Mouse (Mus musculus) Patski (cell line): Measurements from ENCODE around the gene Lyzl6. TPM values are rescaled to one million over a fixed set of nuclear protein-coding genes. Genes with fewer than 3 reads are reported as not detected.
"Not testable (repeated sequence)": the region's sequence is repeated elsewhere in the genome, so short reads cannot be mapped to it uniquely, and the experiment has no call there.

Experiments
- ATAC-seq: fragments of 100-300 bp; one replicate; pipeline ENCODE4 v1.8.0; 2021
- CTCF ChIA-PET: fragments of 350-600 bp; sonication (Branson Sonifier 250); formaldehyde crosslinking; loops from one replicate; lab custom pipeline; 2022; ENCODE audit warnings: inconsistent platforms; lab: Charles Lee
- POLR2A ChIA-PET: fragments of 350-600 bp; sonication (Branson Sonifier 250); formaldehyde crosslinking; loops from one replicate; lab custom pipeline; 2022; ENCODE audit warnings: antibody characterized with exemption, inconsistent platforms; lab: Charles Lee
- DNase-seq: peaks from one replicate; pipeline ENCODE4 v3.0.0-alpha.2; 2011; ENCODE audit warnings: low read depth, low spot score
- H3K27me3 ChIP-seq: fragments of 371-371 bp; one replicate; pipeline ENCODE4 v1.5.1; 2021
- CTCF ChIP-seq: fragments of 100-300 bp; IDR thresholded peaks from one replicate; pipeline ENCODE4 v1.5.1; 2021
- in situ Hi-C: fragments of 300-500 bp; cut with MboI; formaldehyde crosslinking; loops from 3 replicates; pipeline ENCODE4 v1.11.1; 2018; ENCODE audit warnings: low pct_unique_long_range_greater_than_20kb, mixed read lengths
- polyA plus RNA-seq: library from polyadenylated mRNA; unstranded; gene quantifications from one replicate; pipeline ENCODE4 v1.2.3, GENCODE M21; 2021

Gene Lyzl6
- polyA plus RNA-seq, result not detected

- no peak for TF ChIP-seq CTCF
- H3K27me3 ChIP-seq, result peaks cover 46% of the 10 kb centered on the region
- in situ Hi-C loops, result no loop called here
- no peak for DNase-seq
- CTCF ChIA-PET, result interaction anchor here (0.8 to 2.6 kb wide), 12 partner anchors 10 to 277 kb away, joined by 3 to 14 read pairs (median 4); partner anchors contain the start of gene Rprml
- ATAC-seq, result no peak
- POLR2A ChIA-PET, result no interaction called here
These were observed at the start of gene Lyzl6 for GRCm38 (mm10) chr11:103638790-103639189. Gene Lyzl6, minus strand, starts transcription at chr11:103638890.

- ChIA-PET POLR2A (no interaction called here), CTCF (interaction anchor here (0.9 to 1.4 kb wide), 3 partner anchors 9 to 28 kb away, joined by 3 to 5 read pairs (median 3); partner anchors contain the start of gene Gosr2)
- no peak for ATAC-seq
- no peak for DNase-seq
- no peak for TF ChIP-seq CTCF
- H3K27me3 ChIP-seq, result no peaks in the 10 kb centered on the region
- in situ Hi-C loops, result loop anchor here (10.0 kb wide), 1 partner anchor 332 kb away; no protein-coding TSS in a partner anchor
These were observed 48.0 kb upstream of the Lyzl6 start for GRCm38 (mm10) chr11:103686706-103687105.

- peak; percentile 58 for ATAC-seq
- in situ Hi-C loops, result loop anchor here (10.0 kb wide), 1 partner anchor 330 kb away; no protein-coding TSS in a partner anchor
- ChIA-PET POLR2A (no interaction called here), CTCF (no interaction called here)
- DNase-seq, result no peak
- no peaks in the 10 kb centered on the region for H3K27me3 ChIP-seq
- TF ChIP-seq CTCF, result no peak
These were observed 46.6 kb upstream of the Lyzl6 start for GRCm38 (mm10) chr11:103685261-103685736.

GRCm38 (mm10) chr11:103683667-103684334 is 45.1 kb upstream of the Lyzl6 start:
- ChIA-PET CTCF (no interaction called here), POLR2A (no interaction called here)
- DNase-seq (no peak), ATAC-seq (peak; percentile 52)
- no peak for TF ChIP-seq CTCF
- no peaks in the 10 kb centered on the region for H3K27me3 ChIP-seq
- in situ Hi-C loops, result loop anchor here (10.0 kb wide), 1 partner anchor 329 kb away; no protein-coding TSS in a partner anchor

- ATAC-seq, DNase-seq, POLR2A ChIA-PET, H3K27me3 ChIP-seq: not testable (repeated sequence)
- CTCF ChIA-PET, result interaction anchor here (1.1 to 3.0 kb wide), 6 partner anchors 11 to 85 kb away, joined by 3 to 9 read pairs (median 6); partner anchors contain the start of gene Gosr2
- peak; percentile 61 for TF ChIP-seq CTCF
- in situ Hi-C loops, result loop anchor here (5.0 kb wide), 1 partner anchor 75 kb away; no protein-coding TSS in a partner anchor
These were observed 38.4 kb upstream of the Lyzl6 start for GRCm38 (mm10) chr11:103677042-103677441.

GRCm38 (mm10) chr11:103675556-103675955 is 36.9 kb upstream of the Lyzl6 start:
- CTCF ChIA-PET, result interaction anchor here (1.0 to 3.0 kb wide), 6 partner anchors 18 to 86 kb away, joined by 3 to 9 read pairs (median 4); no protein-coding TSS in a partner anchor

GRCm38 (mm10) chr11:103666907-103667426 is 28.3 kb upstream of the Lyzl6 start:
- POLR2A ChIA-PET, result interaction anchor here (0.8 kb wide), 1 partner anchor 25 kb away, joined by 3 read pairs; no protein-coding TSS in a partner anchor
- DNase-seq, result no peak
- in situ Hi-C loops, result no loop called here
- CTCF ChIA-PET, result no interaction called here
- peaks cover 37% of the 10 kb centered on the region for H3K27me3 ChIP-seq
- no peak for TF ChIP-seq CTCF
- no peak for ATAC-seq

More at GRCm38 (mm10) chr11:103675556-103675955, 36.9 kb upstream of the Lyzl6 start:
- peak; percentile 76 for TF ChIP-seq CTCF
- H3K27me3 ChIP-seq, result no peaks in the 10 kb centered on the region
- no peak for ATAC-seq
- POLR2A ChIA-PET, result no interaction called here
- in situ Hi-C loops, result loop anchor here (5.0 kb wide), 1 partner anchor 77 kb away; no protein-coding TSS in a partner anchor
- no peak for DNase-seq

GRCm38 (mm10) chr11:103666181-103666906 is 27.7 kb upstream of the Lyzl6 start:
- ATAC-seq, result no peak
- TF ChIP-seq CTCF, result no peak
- ChIA-PET CTCF (no interaction called here), POLR2A (interaction anchor here (0.8 kb wide), 1 partner anchor 26 kb away, joined by 3 read pairs; no protein-coding TSS in a partner anchor)
- in situ Hi-C loops, result no loop called here
- H3K27me3 ChIP-seq, result peaks cover 40% of the 10 kb centered on the region
- no peak for DNase-seq

GRCm38 (mm10) chr11:103665695-103666094 is 27.0 kb upstream of the Lyzl6 start:
- CTCF ChIA-PET, result interaction anchor here (0.6 kb wide), 1 partner anchor 10 kb away, joined by 3 read pairs; no protein-coding TSS in a partner anchor

GRCm38 (mm10) chr11:103663119-103663518 is 24.4 kb upstream of the Lyzl6 start:
- ATAC-seq, result no peak
- H3K27me3 ChIP-seq, result peaks cover 69% of the 10 kb centered on the region
- ChIA-PET POLR2A (no interaction called here), CTCF (no interaction called here)
- no peak for DNase-seq
- TF ChIP-seq CTCF, result no peak
- in situ Hi-C loops, result no loop called here

More at GRCm38 (mm10) chr11:103665695-103666094, 27.0 kb upstream of the Lyzl6 start:
- H3K27me3 ChIP-seq, result peaks cover 46% of the 10 kb centered on the region
- no peak for TF ChIP-seq CTCF
- in situ Hi-C loops, result no loop called here
- DNase-seq, result no peak
- POLR2A ChIA-PET, result no interaction called here
- no peak for ATAC-seq
